Mouse (Mus musculus) kidney, adult 8-10 months (tissue): Measurements from ENCODE around the gene Mrvi1.

Experiments
- DNase-seq, 2 experiments: peaks; one replicate each; pipeline ENCODE4 v3.0.0; 2022

Mrvi1 gene

DNA sequence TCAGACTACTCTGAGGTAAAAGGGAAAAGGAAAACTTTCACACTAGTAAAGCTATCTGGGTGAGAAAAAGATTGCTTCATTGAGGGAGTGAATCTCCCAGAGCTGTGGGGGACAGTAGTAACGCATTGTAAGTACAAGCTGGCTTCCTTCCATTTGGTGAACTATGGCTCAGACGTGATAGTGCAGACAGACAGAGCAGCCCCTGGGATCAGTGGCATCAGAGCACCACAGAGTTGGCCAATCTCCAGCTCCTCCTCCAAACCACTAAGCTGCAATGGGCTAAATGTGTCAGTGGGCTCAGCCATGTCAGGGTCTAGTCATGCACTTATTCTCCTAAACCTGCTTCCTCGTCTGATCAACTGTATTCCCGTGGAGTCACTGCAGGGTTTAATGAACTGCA is 158.7 kb downstream of the Mrvi1 start:
- DNase-seq: no peak

DNA sequence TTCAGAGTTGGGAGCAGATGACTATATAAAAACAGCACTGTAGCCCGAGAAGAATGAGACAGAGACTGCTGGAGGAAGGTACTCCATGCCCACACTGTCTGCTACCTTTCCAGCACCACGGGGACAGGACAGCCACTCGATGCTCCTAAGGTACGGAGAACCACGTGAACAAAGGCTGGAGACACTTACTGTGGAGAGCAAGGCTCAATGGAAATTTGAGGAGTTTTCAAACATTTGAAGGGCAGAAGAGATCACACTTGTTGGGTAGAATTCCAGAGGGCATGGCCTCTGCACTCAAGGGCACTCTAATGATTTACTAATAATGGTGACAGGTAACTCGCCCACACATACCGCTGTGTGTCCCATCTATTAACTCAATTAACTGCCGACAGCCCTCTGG is 159.2 kb downstream of the Mrvi1 start:
- DNase-seq: no peak

- DNase-seq: no peak
Observed at GRCm38 (mm10) chr7:110822055-110822454, 160.2 kb downstream of the Mrvi1 start.

- no peak for DNase-seq
Observed at GRCm38 (mm10) chr7:110821653-110822052, 160.6 kb downstream of the Mrvi1 start.

DNA sequence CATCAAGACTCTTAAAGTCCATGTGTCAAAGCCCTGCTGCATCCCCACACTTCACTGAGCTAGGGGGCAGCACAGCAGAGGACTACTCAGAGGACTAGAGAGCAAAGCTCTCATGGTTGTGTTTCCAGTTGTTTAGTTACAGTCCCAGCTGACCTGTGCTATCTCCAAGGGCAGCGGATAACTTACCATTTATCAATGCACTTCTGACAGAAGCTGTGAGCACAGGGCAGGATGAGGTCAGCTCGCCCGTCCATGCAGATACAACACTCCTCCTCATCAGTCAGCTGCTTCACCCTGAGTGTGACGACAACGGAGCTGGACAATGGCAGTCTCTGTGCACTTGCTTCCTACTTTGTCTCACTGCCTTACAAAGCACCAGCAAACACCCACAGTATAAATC is 161.2 kb downstream of the Mrvi1 start:
- DNase-seq: no peak

- DNase-seq: no peak
Observed at GRCm38 (mm10) chr7:110818787-110819350, 163.4 kb downstream of the Mrvi1 start.
